Mouse (Mus musculus): ENCODE data around the gene Unc5b.
"Not testable (repeated sequence)": the region's sequence is repeated elsewhere in the genome, so short reads cannot be mapped to it uniquely, and the experiment has no call there.

Unc5b gene

GRCm38 (mm10) chr10:60831379-60831778 is at the start of gene Unc5b:
Gene Unc5b (minus strand): TSS chr10:60831581.
- peak; percentile 77 to 82 for DNase-seq (ENCODE audit: low spot score in 2 of 2)

GRCm38 (mm10) chr10:60879817-60880216 is 48.4 kb upstream of the Unc5b start:
- DNase-seq (ENCODE audit: low spot score in 2 of 2) = no peak

- DNase-seq (ENCODE audit: low spot score in 2 of 2) = no peak
Measured at GRCm38 (mm10) chr10:60877075-60877474, 45.7 kb upstream of the Unc5b start.

- no peak for DNase-seq (ENCODE audit: low spot score in 2 of 2)
Measured at GRCm38 (mm10) chr10:60875011-60875410, 43.6 kb upstream of the Unc5b start.

- DNase-seq (ENCODE audit: low spot score in 2 of 2) = no peak
Measured at GRCm38 (mm10) chr10:60863318-60863717, 31.9 kb upstream of the Unc5b start.

GRCm38 (mm10) chr10:60862477-60863293 is 31.3 kb upstream of the Unc5b start:
- DNase-seq (ENCODE audit: low spot score in 2 of 2) = no peak

- not testable (repeated sequence) for DNase-seq (ENCODE audit: low spot score in 2 of 2)
Measured at GRCm38 (mm10) chr10:60845271-60845670, 13.9 kb upstream of the Unc5b start.

GRCm38 (mm10) chr10:60838816-60839215 is 7.4 kb upstream of the Unc5b start:
- DNase-seq (ENCODE audit: low spot score in 2 of 2) = no peak

- DNase-seq (ENCODE audit: low spot score in 2 of 2) = peak in 1 of 2 experiments; percentile 68
Measured at GRCm38 (mm10) chr10:60834949-60835348, 3.6 kb upstream of the Unc5b start.

GRCm38 (mm10) chr10:60832664-60833173 is 1.3 kb upstream of the Unc5b start:
- DNase-seq (ENCODE audit: low spot score in 2 of 2) = no peak

GRCm38 (mm10) chr10:60830556-60831350 is 628 bp downstream of the Unc5b start:
- no peak for DNase-seq (ENCODE audit: low spot score in 2 of 2)

GRCm38 (mm10) chr10:60830000-60830399 is 1.4 kb downstream of the Unc5b start:
- DNase-seq (ENCODE audit: low spot score in 2 of 2) = no peak

GRCm38 (mm10) chr10:60829071-60829470 is 2.3 kb downstream of the Unc5b start:
- no peak for DNase-seq (ENCODE audit: low spot score in 2 of 2)

- DNase-seq (ENCODE audit: low spot score in 2 of 2) = no peak
Measured at GRCm38 (mm10) chr10:60827901-60828670, 3.3 kb downstream of the Unc5b start.

- DNase-seq (ENCODE audit: low spot score in 2 of 2) = no peak
Measured at GRCm38 (mm10) chr10:60827266-60827665, 4.1 kb downstream of the Unc5b start.

GRCm38 (mm10) chr10:60826461-60827237 is 4.7 kb downstream of the Unc5b start:
- DNase-seq (ENCODE audit: low spot score in 2 of 2) = no peak

- no peak for DNase-seq (ENCODE audit: low spot score in 2 of 2)
Measured at GRCm38 (mm10) chr10:60825955-60826354, 5.4 kb downstream of the Unc5b start.

GRCm38 (mm10) chr10:60823744-60824143 is 7.6 kb downstream of the Unc5b start:
- no peak for DNase-seq (ENCODE audit: low spot score in 2 of 2)

GRCm38 (mm10) chr10:60822641-60823425 is 8.5 kb downstream of the Unc5b start:
- DNase-seq (ENCODE audit: low spot score in 2 of 2) = no peak

GRCm38 (mm10) chr10:60821736-60822358 is 9.5 kb downstream of the Unc5b start:
- no peak for DNase-seq (ENCODE audit: low spot score in 2 of 2)

Data from frontal cortex, postnatal 14 days (tissue).